Mouse (Mus musculus) thymus, postnatal 10 days (tissue): ENCODE measurements around the gene Lin37.
A peak's percentile ranks its signal among the peaks of the same experiment; 100 is the strongest.

Experiments
- DNase-seq, 2 experiments: peaks; one replicate each; pipeline ENCODE4 v3.0.0; 2021; ENCODE audit warnings: low spot score in 2 of 2

Lin37 gene

DNA sequence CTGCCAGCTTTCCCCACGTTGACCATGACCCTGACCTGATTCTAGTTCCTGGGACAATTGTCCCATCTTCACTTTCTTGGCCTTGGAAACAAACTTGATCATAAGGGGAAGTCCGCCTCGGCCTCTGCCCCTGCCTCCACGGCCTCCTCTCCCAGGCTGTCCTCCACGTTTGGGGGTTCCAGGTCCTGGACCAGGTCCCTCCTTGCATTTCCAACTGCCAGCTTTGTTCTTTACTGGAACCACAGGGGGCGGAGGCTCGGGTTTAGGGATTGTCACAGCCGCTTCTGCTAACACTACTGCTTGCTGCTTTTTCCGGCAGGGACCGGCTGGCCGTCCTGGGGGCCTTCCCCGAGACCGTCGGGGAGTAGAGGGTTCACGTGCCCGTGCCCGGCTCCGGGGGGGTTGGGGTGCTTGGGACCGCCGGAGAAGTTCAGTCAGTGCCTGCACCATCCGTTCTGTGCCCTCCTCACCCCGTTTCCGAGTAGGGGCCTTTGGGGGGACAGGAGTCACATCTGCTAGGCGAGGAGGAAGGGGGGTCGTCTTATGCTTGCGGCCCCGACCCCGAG is 26.9 kb upstream of the Lin37 start:
- no peak for DNase-seq

GRCm38 (mm10) chr7:30585170-30585569 is 25.5 kb upstream of the Lin37 start:
- DNase-seq, result no peak

DNA sequence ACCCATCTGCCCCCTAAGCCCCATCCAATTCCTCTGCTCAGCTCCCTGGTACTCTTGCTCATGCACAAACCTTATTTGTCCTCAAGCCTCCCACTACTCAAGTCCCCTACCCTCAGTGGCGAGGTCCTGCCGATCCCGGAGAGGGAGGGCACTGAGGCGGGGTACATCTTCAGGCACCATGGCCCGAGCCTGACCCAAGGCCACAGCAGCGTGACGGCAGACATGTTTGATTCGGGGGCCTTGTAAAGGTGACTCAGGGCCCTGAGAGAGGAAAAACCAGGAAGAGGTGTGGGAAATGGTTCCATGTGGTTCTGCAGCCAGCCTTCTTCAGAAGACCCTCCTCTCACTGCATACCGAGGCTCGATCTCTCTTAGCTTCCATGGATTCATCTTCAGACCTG is 24.7 kb upstream of the Lin37 start:
- no peak for DNase-seq

- no peak for DNase-seq
These were observed 21.9 kb upstream of the Lin37 start for GRCm38 (mm10) chr7:30581547-30581946.

- DNase-seq, result no peak
These were observed 20.3 kb upstream of the Lin37 start for GRCm38 (mm10) chr7:30579950-30580349.

GRCm38 (mm10) chr7:30572969-30573368 is 13.3 kb upstream of the Lin37 start:
- no peak for DNase-seq

DNA sequence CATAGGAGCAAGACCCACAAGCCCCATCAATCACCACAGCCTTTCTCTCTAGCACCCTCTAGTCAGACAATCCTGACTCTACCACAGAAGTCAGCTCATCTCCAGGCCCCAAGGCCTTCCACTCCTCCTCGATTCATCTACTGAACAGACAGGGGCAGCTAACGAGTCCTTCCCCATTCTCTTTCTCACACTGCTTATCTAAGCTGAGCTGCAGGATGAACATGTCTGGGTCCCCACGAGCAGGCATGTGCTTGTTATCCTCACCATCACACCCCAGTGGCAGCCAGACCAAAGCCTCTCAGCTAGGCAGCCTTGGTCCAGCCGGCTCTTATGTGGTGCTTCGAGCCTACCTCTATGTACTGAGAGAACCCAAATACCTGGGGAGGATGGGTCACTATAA is 12.8 kb upstream of the Lin37 start:
- DNase-seq, result no peak

DNA sequence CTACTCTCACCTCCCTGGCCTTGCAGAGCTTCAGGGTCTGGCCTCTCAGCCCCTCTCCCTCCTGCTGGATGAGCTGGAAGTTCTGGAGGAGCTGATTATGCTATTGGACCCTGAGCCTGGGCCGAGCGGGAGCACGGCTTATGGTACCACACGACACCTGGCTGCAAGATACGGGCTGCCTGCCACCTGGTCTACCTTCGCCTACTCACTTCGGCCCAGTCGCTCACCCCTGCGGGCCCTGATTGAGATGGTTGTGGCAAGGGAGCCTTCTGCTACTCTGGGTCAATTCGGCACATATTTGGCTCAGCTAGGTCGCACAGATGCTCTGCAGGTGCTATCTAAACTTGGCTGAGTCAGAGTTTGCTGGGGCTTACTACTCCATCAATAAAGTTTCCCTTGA is 7.9 kb upstream of the Lin37 start:
- no peak for DNase-seq

DNA sequence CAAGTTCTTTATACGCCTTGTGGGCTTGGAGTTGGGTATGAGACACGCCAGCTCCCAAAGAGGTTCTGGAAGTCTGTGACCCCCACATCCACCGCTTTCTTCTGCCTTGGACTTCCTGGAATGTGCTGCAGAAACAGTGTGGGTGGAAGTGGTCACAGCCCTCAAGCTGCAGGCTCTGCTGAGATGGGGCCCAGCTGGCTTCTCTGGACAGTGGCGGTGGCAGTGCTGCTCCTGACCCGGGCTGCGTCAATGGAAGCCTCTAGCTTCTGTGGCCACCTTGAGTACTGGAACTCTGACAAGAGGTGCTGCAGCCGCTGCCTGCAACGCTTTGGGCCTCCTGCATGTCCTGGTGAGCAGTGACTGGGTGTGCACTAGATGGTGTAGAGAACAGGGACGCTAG is 6.4 kb upstream of the Lin37 start:
- no peak for DNase-seq

DNA sequence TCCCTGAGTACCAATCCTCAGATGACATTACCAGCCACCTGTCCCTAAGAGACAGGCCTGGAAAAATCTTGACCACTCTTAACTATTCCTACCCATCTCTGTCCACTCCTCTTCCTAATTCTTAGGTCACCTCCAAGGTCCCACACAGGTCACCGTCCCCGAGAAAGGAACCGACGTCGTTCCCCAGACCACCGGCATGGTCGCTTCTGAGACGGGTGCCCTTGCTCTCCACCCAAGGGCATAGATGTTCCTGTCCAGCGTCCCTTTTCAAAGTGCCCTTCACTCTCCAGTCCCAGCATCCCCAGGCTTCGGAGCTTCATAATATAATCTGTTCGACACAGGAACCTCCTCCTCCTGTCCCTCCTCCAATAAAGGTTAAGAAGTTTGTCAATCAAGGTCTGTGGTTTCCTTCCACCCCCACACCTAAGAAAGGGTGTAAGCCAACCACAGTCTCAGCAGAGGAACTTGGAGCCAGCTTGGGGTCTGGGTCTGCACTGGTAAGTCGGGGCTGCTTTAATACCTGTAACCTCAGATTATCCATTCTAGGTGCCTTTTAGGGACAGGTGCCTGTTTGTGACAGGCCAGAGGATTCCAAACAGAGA is 5.4 kb upstream of the Lin37 start, which contains the start of gene Igflr1:
Gene Igflr1, plus strand, starts transcription at position 458 of the 602 bp plus-strand sequence.
- no peak for DNase-seq

- DNase-seq, result peak; percentile 37 to 51
These were observed 4.3 kb upstream of the Lin37 start for GRCm38 (mm10) chr7:30563906-30564280.

- DNase-seq, result peak; percentile 93 to 96
These were observed 3.7 kb upstream of the Lin37 start, which contains the start of the genes U2af1l4, Gm49396 and Psenen for GRCm38 (mm10) chr7:30563117-30563905. Gene U2af1l4, plus strand, starts transcription at chr7:30563301. Gene Gm49396, plus strand, starts transcription at chr7:30563344. Gene Psenen, minus strand, starts transcription at chr7:30563627.

- peak in 1 of 2 experiments; percentile 28 for DNase-seq
These were observed 3.0 kb upstream of the Lin37 start for GRCm38 (mm10) chr7:30562526-30563116.

- DNase-seq, result no peak
These were observed 658 bp upstream of the Lin37 start for GRCm38 (mm10) chr7:30560296-30560695.

- DNase-seq, result no peak
These were observed 789 bp downstream of the Lin37 start for GRCm38 (mm10) chr7:30558656-30559442.

- DNase-seq, result no peak
These were observed 1.6 kb downstream of the Lin37 start for GRCm38 (mm10) chr7:30557901-30558514.

DNA sequence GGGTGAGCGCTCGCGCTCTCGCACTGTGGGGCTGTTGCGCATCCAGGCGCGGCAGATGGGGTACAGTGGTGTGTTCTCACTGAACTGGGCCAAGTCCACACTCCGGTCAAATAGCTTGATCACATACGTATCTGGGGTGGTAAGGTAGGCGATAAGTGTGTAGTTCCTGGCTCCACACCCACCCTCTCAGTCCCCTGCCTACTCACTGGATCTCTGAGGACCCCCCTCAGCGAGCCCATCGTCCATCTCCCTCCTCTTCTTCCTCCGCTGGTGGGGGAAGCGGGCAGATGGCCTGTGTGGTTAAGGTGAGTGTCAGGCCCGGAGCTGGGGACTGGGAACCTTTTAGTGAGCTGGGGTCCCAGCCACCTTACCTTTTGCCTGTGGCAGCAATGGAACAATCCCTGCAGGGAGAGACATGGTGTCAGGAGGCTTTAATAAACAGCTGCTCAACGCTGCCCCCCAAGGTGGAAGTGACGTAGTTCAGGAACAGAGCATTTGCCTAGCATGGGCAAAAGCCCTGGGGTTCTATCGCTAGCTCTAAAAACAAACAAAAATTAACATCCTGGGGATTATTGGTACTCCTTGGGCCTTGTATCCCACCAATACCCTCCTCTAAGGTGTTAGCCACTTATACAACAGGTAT is 2.6 kb downstream of the Lin37 start:
- peak in 1 of 2 experiments; percentile 47 for DNase-seq

- DNase-seq, result no peak
These were observed 5.6 kb downstream of the Lin37 start for GRCm38 (mm10) chr7:30553810-30554584.

- peak in 1 of 2 experiments; percentile 34 for DNase-seq
These were observed 6.5 kb downstream of the Lin37 start for GRCm38 (mm10) chr7:30553021-30553589.
